Mouse (Mus musculus) macrophage (primary cell): ENCODE results near the gene Git1. TPM values are rescaled to one million over a fixed set of nuclear protein-coding genes. Genes with fewer than 3 reads are reported as not detected.
A peak's percentile ranks its signal among the peaks of the same experiment; 100 is the strongest.

Experiments used
- H3K27ac ChIP-seq: fragments of 350-480 bp; formaldehyde crosslinking; 2 replicates; pipeline ENCODE4 v1.9.0; 2021
- H3K36me3 ChIP-seq: fragments of 350-480 bp; formaldehyde crosslinking; 2 replicates; pipeline ENCODE4 v1.9.0; 2021; ENCODE audit errors: inconsistent target
- H3K4me3 ChIP-seq: fragments of 350-480 bp; formaldehyde crosslinking; 2 replicates; pipeline ENCODE4 v1.9.0; 2021; ENCODE audit errors: inconsistent target
- H3K79me2 ChIP-seq: fragments of 350-480 bp; formaldehyde crosslinking; 2 replicates; pipeline ENCODE4 v1.9.0; 2021; ENCODE audit errors: inconsistent target
- WGBS: methylation state at CpG from one replicate; pipeline ENCODE4 v1.1.7; 2026; ENCODE audit warnings: inconsistent platforms; ENCODE audit not compliant: missing documents; 5-methylcytosine and 5-hydroxymethylcytosine counted together
- polyA plus RNA-seq: library from polyadenylated mRNA; stranded (reverse); fragments of 250-400 nt; gene quantifications from 3 replicates; pipeline ENCODE4 v1.2.4, GENCODE M21; 2018; ENCODE audit warnings: inconsistent platforms

Git1 gene
- polyA plus RNA-seq, 1 experiment from 2014 or later = 25.3 TPM

GRCm38 (mm10) chr11:77490451-77490850, 2.9 kb upstream of the Git1 start:
- Histone ChIP-seq H3K36me3 (no peaks in the 10 kb centered on the region), H3K4me3 (no peak overlapping the region), H3K79me2 (peaks cover 25% of the 10 kb centered on the region), H3K27ac (no peak overlapping the region)
- 77% methylated on average over 6 of the region's 6 CpGs for WGBS

- Histone ChIP-seq H3K36me3 (no peaks in the 10 kb centered on the region), H3K27ac (peak overlapping the region; percentile 58), H3K4me3 (peak overlapping the region; percentile 57; the same call in 1 of the 2 replicates), H3K79me2 (peaks cover 25% of the 10 kb centered on the region)
- 3% methylated on average over 13 of the region's 13 CpGs for WGBS
Observed at GRCm38 (mm10) chr11:77491123-77491501, 2.2 kb upstream of the Git1 start.

- no peaks in the 10 kb centered on the region for H3K36me3 ChIP-seq
- WGBS = 2% methylated on average over 23 of the region's 23 CpGs
Observed at GRCm38 (mm10) chr11:77491502-77492291, 1.7 kb upstream of the Git1 start.

GRCm38 (mm10) chr11:77492311-77492871, 971 bp upstream of the Git1 start:
- H3K79me2 ChIP-seq = peaks cover 37% of the 10 kb centered on the region
- H3K4me3 ChIP-seq = peak overlapping the region; percentile 57
- H3K27ac ChIP-seq = peak overlapping the region; percentile 58
- WGBS = 3% methylated on average over 17 of the region's 18 CpGs
- H3K36me3 ChIP-seq = no peaks in the 10 kb centered on the region

More at GRCm38 (mm10) chr11:77491502-77492291, 1.7 kb upstream of the Git1 start:
- H3K79me2 ChIP-seq = peaks cover 30% of the 10 kb centered on the region
- peak overlapping the region; percentile 57 for H3K4me3 ChIP-seq
- peak overlapping the region; percentile 58 for H3K27ac ChIP-seq

- Histone ChIP-seq H3K79me2 (peaks cover 42% of the 10 kb centered on the region), H3K27ac (peak overlapping the region; percentile 58), H3K36me3 (no peaks in the 10 kb centered on the region), H3K4me3 (peak overlapping the region; percentile 57)
- 0% methylated on average over 24 of the region's 32 CpGs for WGBS
Observed at GRCm38 (mm10) chr11:77492911-77493332, 440 bp upstream of the Git1 start.

GRCm38 (mm10) chr11:77494344-77494676, 948 bp downstream of the Git1 start:
- H3K36me3 ChIP-seq = 0 out of 2 replicates have a peak, but pooled peaks cover 2% of the 10 kb centered on the region
- H3K4me3 ChIP-seq = peak overlapping the region; percentile 62
- H3K79me2 ChIP-seq = peaks cover 56% of the 10 kb centered on the region
- H3K27ac ChIP-seq = 0 out of 2 replicates have a peak overlapping the region, but pooled peaks have one; percentile 1
- 24% methylated on average over 4 of the region's 4 CpGs for WGBS

- 86% methylated on average over 6 of the region's 6 CpGs for WGBS
- Histone ChIP-seq H3K27ac (no peak overlapping the region), H3K4me3 (no peak overlapping the region), H3K79me2 (peaks cover 61% of the 10 kb centered on the region), H3K36me3 (peaks cover 6% of the 10 kb centered on the region; the same call in 1 of the 2 replicates)
Observed at GRCm38 (mm10) chr11:77494782-77495181, 1.4 kb downstream of the Git1 start.

- Histone ChIP-seq H3K27ac (no peak overlapping the region), H3K79me2 (peaks cover 61% of the 10 kb centered on the region)
Observed at GRCm38 (mm10) chr11:77495507-77495906, 2.1 kb downstream of the Git1 start.

GRCm38 (mm10) chr11:77497341-77497756, 4.0 kb downstream of the Git1 start:
- Histone ChIP-seq H3K36me3 (peaks cover 14% of the 10 kb centered on the region; the same call in 1 of the 2 replicates), H3K79me2 (peaks cover 61% of the 10 kb centered on the region), H3K4me3 (no peak overlapping the region), H3K27ac (no peak overlapping the region)
- 58% methylated on average over 6 of the region's 6 CpGs for WGBS

More at GRCm38 (mm10) chr11:77495507-77495906, 2.1 kb downstream of the Git1 start:
- Histone ChIP-seq H3K4me3 (no peak overlapping the region), H3K36me3 (peaks cover 14% of the 10 kb centered on the region; the same call in 1 of the 2 replicates)

- peaks cover 61% of the 10 kb centered on the region for H3K79me2 ChIP-seq
- WGBS = 84% methylated on average over 4 of the region's 4 CpGs
- peaks cover 18% of the 10 kb centered on the region; the same call in 1 of the 2 replicates for H3K36me3 ChIP-seq
- no peak overlapping the region for H3K27ac ChIP-seq
- H3K4me3 ChIP-seq = no peak overlapping the region
Observed at GRCm38 (mm10) chr11:77497851-77498250, 4.5 kb downstream of the Git1 start.

- Histone ChIP-seq H3K4me3 (no peak overlapping the region), H3K79me2 (peaks cover 61% of the 10 kb centered on the region), H3K36me3 (peaks cover 25% of the 10 kb centered on the region; the same call in 1 of the 2 replicates), H3K27ac (no peak overlapping the region)
- 92% methylated on average over 12 of the region's 12 CpGs for WGBS
Observed at GRCm38 (mm10) chr11:77498261-77499139, 5.1 kb downstream of the Git1 start.

- Histone ChIP-seq H3K36me3 (peaks cover 33% of the 10 kb centered on the region; the same call in 1 of the 2 replicates), H3K4me3 (no peak overlapping the region), H3K79me2 (peaks cover 55% of the 10 kb centered on the region), H3K27ac (no peak overlapping the region)
- WGBS = 95% methylated on average over 7 of the region's 7 CpGs
Observed at GRCm38 (mm10) chr11:77499354-77499753, 6.0 kb downstream of the Git1 start.

GRCm38 (mm10) chr11:77500361-77501325, 7.3 kb downstream of the Git1 start:
- no peak overlapping the region for H3K4me3 ChIP-seq
- no peak overlapping the region for H3K27ac ChIP-seq
- peaks cover 46% of the 10 kb centered on the region; the same call in 1 of the 2 replicates for H3K36me3 ChIP-seq
- 87% methylated on average over 17 of the region's 17 CpGs for WGBS
- peaks cover 42% of the 10 kb centered on the region for H3K79me2 ChIP-seq
